In the genomic region with DNA sequence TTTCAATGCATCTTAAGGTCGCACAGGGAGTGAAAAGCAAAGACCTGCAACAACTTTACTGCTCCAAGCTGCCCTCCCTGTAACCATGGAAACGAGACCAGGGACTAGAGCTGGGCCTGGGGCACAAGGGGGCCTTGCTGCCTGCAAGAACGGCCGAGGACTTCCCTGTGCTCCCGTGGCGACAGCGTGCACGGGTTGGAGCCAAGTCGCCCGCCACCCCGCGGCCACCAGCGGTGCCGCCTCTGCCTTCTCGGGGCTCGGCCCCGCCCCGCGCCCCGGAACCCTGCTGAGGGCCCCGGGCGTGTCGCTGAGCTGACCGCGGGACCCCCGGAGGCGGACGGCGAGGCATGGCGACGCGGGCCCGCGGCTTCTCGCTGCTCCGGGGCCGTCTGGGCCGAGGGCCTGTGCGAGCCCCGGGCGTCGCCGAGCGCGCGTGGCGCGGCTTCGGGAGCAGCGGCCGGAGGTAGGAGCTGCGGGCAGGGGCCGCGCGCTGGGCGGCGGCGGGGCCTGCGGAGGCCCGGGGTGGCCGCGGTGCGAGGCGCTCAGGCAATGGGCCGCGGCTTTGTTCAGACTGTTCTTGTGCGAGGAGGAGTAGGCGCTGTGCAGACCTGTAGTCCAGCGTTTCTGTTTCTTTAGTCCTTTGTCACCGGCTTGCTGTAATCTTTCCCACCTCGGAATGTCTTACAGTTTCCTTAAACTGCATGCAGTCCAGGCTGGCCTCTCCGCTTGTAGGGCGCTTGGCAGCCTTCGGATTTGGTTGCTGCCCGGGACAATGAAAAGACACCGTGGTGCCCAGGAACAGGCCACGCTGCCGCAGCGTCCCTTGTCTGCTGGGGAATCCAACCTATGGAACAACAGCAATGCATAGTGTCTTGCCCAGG, we compare ENCODE assay signal across 1 mouse cellular context.
TF ChIP-seq lines count a peak whose summit lies in the region.

A gene (plus strand): TSS at position 147 of the 881 bp plus-strand sequence.

TF ChIP-seq in CH12.LX, 34 proteins besides CTCF, POLR2A, EP300 and RAD21 (continued from another document):
- TF ChIP-seq MAX (IDR thresholded peaks at IDR 0.05; ENCODE audit: low read length) = peak; percentile 35; the same call in 1 of the 2 replicates
- 0 out of 2 replicates have a peak, but pooled peaks have one; percentile 13 for TF ChIP-seq SIN3A (IDR thresholded peaks at IDR 0.05; ENCODE audit: low read length)
TF ChIP-seq in CH12.LX: peak in this region for 8.
